Mouse (Mus musculus) kidney, adult 10 weeks (tissue): Measurements from ENCODE around the gene Gm11567. TPM values are rescaled to one million over a fixed set of nuclear protein-coding genes. Genes with fewer than 3 reads are reported as not detected.

Source experiments
- polyA plus RNA-seq: library from polyadenylated mRNA; stranded (reverse); fragments of 350-450 nt; fragmentation: Illumina TruSeq; extraction: RNeasy Lipid Tissue Mini Kit (QIAGEN cat#74804); gene quantifications from one replicate; pipeline ENCODE4 v1.2.3, GENCODE M21; 2014; ENCODE audit warnings: low read depth, low replicate concordance

The Gm11567 gene
- not detected for polyA plus RNA-seq

GRCm38 (mm10) chr11:99878887-99879286 is at the start of gene Gm11567:
TSS of gene Gm11567 (plus strand) at chr11:99879187.

GRCm38 (mm10) chr11:99837966-99838365 is 41.0 kb upstream of the Gm11567 start, which contains the start of gene 2300003K06Rik:
TSS of gene 2300003K06Rik (minus strand) at chr11:99838066.

GRCm38 (mm10) chr11:99851508-99851907 is 27.5 kb upstream of the Gm11567 start, which contains the start of gene Krtap4-16:
TSS of gene Krtap4-16 (minus strand) at chr11:99851608.

GRCm38 (mm10) chr11:99857617-99858016 is 21.4 kb upstream of the Gm11567 start, which contains the start of gene Gm11568:
TSS of gene Gm11568 (plus strand) at chr11:99857917.

GRCm38 (mm10) chr11:99864176-99864575 is 14.8 kb upstream of the Gm11567 start, which contains the start of gene Gm11559:
TSS of gene Gm11559 (plus strand) at chr11:99864476.

GRCm38 (mm10) chr11:99873089-99873488 is 5.9 kb upstream of the Gm11567 start, which contains the start of gene Krtap9-1:
TSS of gene Krtap9-1 (plus strand) at chr11:99873389.

GRCm38 (mm10) chr11:99907620-99908019 is 28.6 kb downstream of the Gm11567 start, which contains the start of gene Krtap31-1:
TSS of gene Krtap31-1 (plus strand) at chr11:99907920.

GRCm38 (mm10) chr11:99914451-99914850 is 35.5 kb downstream of the Gm11567 start, which contains the start of gene Gm11565:
TSS of gene Gm11565 (plus strand) at chr11:99914751.

Other genes starting within 250 kb of the Gm11567 start
- gene Krtap4-2, start 244.1 kb upstream of the Gm11567 start, polyA plus RNA-seq: not detected
- not detected for gene Krtap4-7, start 235.1 kb upstream of the Gm11567 start, polyA plus RNA-seq
- gene Gm11555, start 229.0 kb upstream of the Gm11567 start, polyA plus RNA-seq: not detected
- not detected for gene Gm11563, start 220.2 kb upstream of the Gm11567 start, polyA plus RNA-seq
- not detected for gene Krtap4-6, start 213.2 kb upstream of the Gm11567 start, polyA plus RNA-seq
- gene Gm14190, start 188.4 kb upstream of the Gm11567 start, polyA plus RNA-seq: not detected
- not detected for gene Gm14180, start 144.9 kb upstream of the Gm11567 start, polyA plus RNA-seq
- not detected for gene Gm11595, start 106.3 kb upstream of the Gm11567 start, polyA plus RNA-seq
- gene Krtap4-8, start 98.5 kb upstream of the Gm11567 start, polyA plus RNA-seq: not detected
- gene Krtap4-9, start 94.0 kb upstream of the Gm11567 start, polyA plus RNA-seq: not detected
- not detected for gene Gm11596, start 85.7 kb upstream of the Gm11567 start, polyA plus RNA-seq
- not detected for gene Gm11569, start 80.3 kb upstream of the Gm11567 start, polyA plus RNA-seq
- gene Gm11554, start 74.7 kb upstream of the Gm11567 start, polyA plus RNA-seq: not detected
- not detected for gene Krtap4-13, start 69.3 kb upstream of the Gm11567 start, polyA plus RNA-seq
- not detected for gene Gm11564, start 63.5 kb upstream of the Gm11567 start, polyA plus RNA-seq
- not detected for gene 2300003K06Rik, start 41.1 kb upstream of the Gm11567 start, polyA plus RNA-seq
- not detected for gene Krtap4-16, start 27.6 kb upstream of the Gm11567 start, polyA plus RNA-seq
- gene Gm11568, start 21.3 kb upstream of the Gm11567 start, polyA plus RNA-seq: not detected
- not detected for gene Gm11559, start 14.7 kb upstream of the Gm11567 start, polyA plus RNA-seq
- not detected for gene Krtap9-1, start 5.8 kb upstream of the Gm11567 start, polyA plus RNA-seq
- gene Krtap31-1, start 28.7 kb downstream of the Gm11567 start, polyA plus RNA-seq: not detected
- gene Gm11565, start 35.6 kb downstream of the Gm11567 start, polyA plus RNA-seq: not detected
- gene Krtap31-2, start 57.1 kb downstream of the Gm11567 start, polyA plus RNA-seq: not detected
- gene Krtap9-5, start 69.3 kb downstream of the Gm11567 start, polyA plus RNA-seq: not detected
- gene Krtap29-1, start 99.9 kb downstream of the Gm11567 start, polyA plus RNA-seq: not detected
- not detected for gene Krtap16-1, start 107.4 kb downstream of the Gm11567 start, polyA plus RNA-seq
- gene Krtap17-1, start 114.8 kb downstream of the Gm11567 start, polyA plus RNA-seq: not detected
- not detected for gene Krt33a, start 137.0 kb downstream of the Gm11567 start, polyA plus RNA-seq
- not detected for gene Krt33b, start 150.7 kb downstream of the Gm11567 start, polyA plus RNA-seq
- gene Krt34, start 162.4 kb downstream of the Gm11567 start, polyA plus RNA-seq: not detected
- not detected for gene Krt31, start 171.4 kb downstream of the Gm11567 start, polyA plus RNA-seq
- gene Krt32, start 209.0 kb downstream of the Gm11567 start, polyA plus RNA-seq: not detected
- gene Krt35, start 217.1 kb downstream of the Gm11567 start, polyA plus RNA-seq: not detected
- not detected for gene Krt36, start 226.4 kb downstream of the Gm11567 start, polyA plus RNA-seq
- gene Krt13, start 242.4 kb downstream of the Gm11567 start, polyA plus RNA-seq: not detected